Mouse (Mus musculus) myocyte (in vitro differentiated cells): Measurements from ENCODE around the gene Rpl11.

Source experiments
- CEBPB ChIP-seq: IDR thresholded peaks from 2 replicates; pipeline ENCODE4 v1.6.1; 2011; ENCODE audit warnings: mild to moderate bottlenecking, moderate library complexity; ENCODE audit not compliant: poor library complexity, insufficient read depth, severe bottlenecking
- E2F4 ChIP-seq: IDR thresholded peaks from one replicate; pipeline ENCODE4 v1.6.1; 2011; ENCODE audit warnings: mild to moderate bottlenecking, control low read depth, moderate library complexity; ENCODE audit not compliant: insufficient read depth
- MAX ChIP-seq: IDR thresholded peaks from one replicate; pipeline ENCODE4 v1.6.1; 2011; ENCODE audit warnings: low read depth, mild to moderate bottlenecking, control low read depth
- MYOG ChIP-seq, 3 experiments: IDR thresholded peaks; one replicate each; pipeline ENCODE4 v1.6.1; 2011; ENCODE audit warnings: control low read depth in 2 of 3, low read depth in 2 of 3, mild to moderate bottlenecking in 2 of 3; ENCODE audit not compliant: insufficient read length in 2 of 3, control insufficient read depth in 1 of 3, insufficient read depth in 1 of 3
- POLR2A ChIP-seq: IDR thresholded peaks from one replicate; pipeline ENCODE4 v1.6.1; 2011; ENCODE audit warnings: low read depth, mild to moderate bottlenecking, control low read depth, moderate library complexity; ENCODE audit not compliant: insufficient read length
- POLR2AphosphoS2 ChIP-seq: IDR thresholded peaks from one replicate; pipeline ENCODE4 v1.6.1; 2011; ENCODE audit warnings: low read depth, control low read depth; ENCODE audit not compliant: insufficient read length
- SRF ChIP-seq: IDR thresholded peaks from one replicate; pipeline ENCODE4 v1.6.1; 2011; ENCODE audit warnings: low read depth; ENCODE audit not compliant: control insufficient read depth, insufficient read length
- USF1 ChIP-seq: IDR thresholded peaks from one replicate; pipeline ENCODE4 v1.6.1; 2011; ENCODE audit warnings: low read depth, mild to moderate bottlenecking, control low read depth, moderate library complexity

GRCm38 (mm10) chr4:136053247-136053596 lies at the start of gene Rpl11:
- peak; percentile 90 for TF ChIP-seq POLR2A
- TF ChIP-seq POLR2AphosphoS2 = peak; percentile 86
- TF ChIP-seq CEBPB = no peak
- TF ChIP-seq MYOG (IDR thresholded peaks at IDR 0.05; ENCODE audit: control insufficient read depth in 1 of 3, insufficient read depth in 1 of 3, insufficient read length in 2 of 3, low read depth in 2 of 3) = no peak
- peak; percentile 72 for TF ChIP-seq USF1
- TF ChIP-seq E2F4 = peak; percentile 65
- no peak for TF ChIP-seq MAX
- peak; percentile 31 for TF ChIP-seq SRF
